Mouse (Mus musculus): ENCODE data around the gene Zc3h12d. TPM values are rescaled to one million over a fixed set of nuclear protein-coding genes. Genes with fewer than 3 reads are reported as not detected.

The Zc3h12d gene
- polyA plus RNA-seq (2015; fragmentation: Nextera tagmentation; extraction: Ambion mirVana), result 0.21 TPM in 2 replicates

DNA sequence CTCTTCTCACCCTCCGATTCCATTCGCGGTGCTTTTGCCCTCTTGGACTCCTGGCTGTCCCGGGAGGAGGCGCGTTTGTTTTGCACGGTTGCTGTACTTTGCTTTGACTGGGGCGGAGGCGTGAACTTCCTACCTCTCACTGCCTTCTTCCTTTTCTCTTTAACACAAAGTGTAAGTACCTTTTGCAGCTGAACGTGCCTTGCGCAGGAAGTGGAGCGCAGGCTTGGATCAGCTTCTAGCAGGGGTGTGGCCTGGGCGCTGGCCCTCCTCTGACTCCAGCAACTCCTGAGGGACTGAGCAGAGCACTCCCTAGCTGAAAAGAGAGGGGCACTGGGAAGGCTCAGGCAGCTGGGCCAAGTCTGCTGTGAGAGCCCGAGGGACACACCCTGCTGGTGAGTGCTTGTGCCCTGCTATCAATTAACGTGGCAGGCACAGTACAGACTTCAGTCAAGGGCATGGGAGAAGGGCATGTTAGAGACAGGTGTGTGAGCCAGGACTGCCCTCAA is at the start of gene Zc3h12d:
Gene Zc3h12d, plus strand, starts transcription at position 300 of the 506 bp plus-strand sequence.
- ATAC-seq (ENCODE audit: insufficient number of reproducible peaks, low FRiP score, low TSS enrichment, low read depth), result peak; percentile 84
- Histone ChIP-seq H3K4me2 (replicated peaks) (peak within 1 kb of the TSS; percentile 48), H3K27me3 (no peaks in the 10 kb centered on the region), H3K9ac (no peak within 1 kb of the TSS), H3K36me3 (0 out of 2 replicates have a peak, but pooled peaks cover 3% of the 10 kb centered on the region), H3K4me1 (peaks cover 9% of the 10 kb centered on the region), H3K4me3 (replicated peaks) (peak within 1 kb of the TSS; percentile 29), H3K9me3 (replicated peaks) (no peaks in the 10 kb centered on the region), H3K27ac (replicated peaks) (no peak within 1 kb of the TSS)
- 6% methylated on average over 15 of the region's 15 CpGs for WGBS

DNA sequence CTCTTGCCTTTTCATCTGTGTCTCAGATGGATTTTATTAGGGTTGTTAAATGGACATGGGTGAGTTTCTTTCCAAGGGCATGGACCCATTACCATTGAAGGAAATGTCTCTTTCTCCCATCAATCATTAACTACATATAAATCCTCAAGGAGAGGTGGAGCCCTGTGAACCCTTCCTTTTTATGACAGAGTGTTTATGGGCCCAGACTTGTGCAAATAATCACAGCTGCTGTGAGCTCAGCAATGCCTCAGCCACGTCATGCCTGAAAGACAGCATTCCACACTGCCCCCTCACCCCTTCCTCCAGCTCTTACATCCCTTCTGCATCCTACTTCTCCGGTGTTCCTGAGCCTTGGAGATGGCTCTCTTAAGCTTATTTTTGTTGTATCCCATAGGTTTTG is 45.0 kb upstream of the Zc3h12d start:
- Histone ChIP-seq H3K27me3 (no peaks in the 10 kb centered on the region), H3K4me2 (replicated peaks) (no peak overlapping the region), H3K9ac (no peak overlapping the region), H3K4me3 (replicated peaks) (no peak overlapping the region), H3K27ac (replicated peaks) (no peak overlapping the region), H3K36me3 (peaks cover 12% of the 10 kb centered on the region), H3K4me1 (peaks cover 4% of the 10 kb centered on the region), H3K9me3 (replicated peaks) (no peaks in the 10 kb centered on the region)
- no peak for ATAC-seq (ENCODE audit: insufficient number of reproducible peaks, low FRiP score, low TSS enrichment, low read depth)
- 42% methylated on average over 2 of the region's 2 CpGs for WGBS

GRCm38 (mm10) chr10:7792254-7792750 is 40.0 kb upstream of the Zc3h12d start:
- peaks cover 13% of the 10 kb centered on the region for H3K4me1 ChIP-seq
- H3K36me3 ChIP-seq, result peaks cover 24% of the 10 kb centered on the region
- H3K27ac ChIP-seq (replicated peaks), result peak overlapping the region; percentile 48; the same call in 1 of the 2 replicates
- H3K27me3 ChIP-seq, result no peaks in the 10 kb centered on the region
- peak overlapping the region; percentile 90 for H3K4me3 ChIP-seq (replicated peaks)
- peak overlapping the region; percentile 84 for H3K9ac ChIP-seq
- H3K9me3 ChIP-seq (replicated peaks), result no peaks in the 10 kb centered on the region
- WGBS, result under 1% methylated on average over 10 of the region's 10 CpGs
- H3K4me2 ChIP-seq (replicated peaks), result peak overlapping the region; percentile 72
- peak; percentile 22; the same call in 1 of the 2 replicates for ATAC-seq (ENCODE audit: insufficient number of reproducible peaks, low FRiP score, low TSS enrichment, low read depth)

- H3K27ac ChIP-seq (replicated peaks), result peak within 1 kb of the TSS; percentile 55; the same call in 1 of the 2 replicates
- WGBS, result under 1% methylated on average over 52 of the region's 52 CpGs
- H3K36me3 ChIP-seq, result peaks cover 29% of the 10 kb centered on the region
- peaks cover 13% of the 10 kb centered on the region for H3K4me1 ChIP-seq
- H3K27me3 ChIP-seq, result no peaks in the 10 kb centered on the region
- peak; percentile 92 for ATAC-seq (ENCODE audit: insufficient number of reproducible peaks, low FRiP score, low TSS enrichment, low read depth)
- H3K9ac ChIP-seq, result peak within 1 kb of the TSS; percentile 84
- H3K9me3 ChIP-seq (replicated peaks), result no peaks in the 10 kb centered on the region
- peak within 1 kb of the TSS; percentile 90 for H3K4me3 ChIP-seq (replicated peaks)
- peak within 1 kb of the TSS; percentile 72 for H3K4me2 ChIP-seq (replicated peaks)
These were observed 39.4 kb upstream of the Zc3h12d start, which contains the start of the genes Ginm1 and Ppil4 for GRCm38 (mm10) chr10:7792751-7793385. Gene Ginm1, minus strand, starts transcription at chr10:7792824. Gene Ppil4, plus strand, starts transcription at chr10:7792891.

- H3K27ac ChIP-seq (replicated peaks), result no peak overlapping the region
- no peaks in the 10 kb centered on the region for H3K9me3 ChIP-seq (replicated peaks)
- H3K9ac ChIP-seq, result no peak overlapping the region
- no peaks in the 10 kb centered on the region for H3K4me1 ChIP-seq
- H3K4me2 ChIP-seq (replicated peaks), result no peak overlapping the region
- H3K27me3 ChIP-seq, result no peaks in the 10 kb centered on the region
- no peak overlapping the region for H3K4me3 ChIP-seq (replicated peaks)
- 84% methylated on average over 3 of the region's 3 CpGs for WGBS
- ATAC-seq (ENCODE audit: insufficient number of reproducible peaks, low FRiP score, low TSS enrichment, low read depth), result no peak
- H3K36me3 ChIP-seq, result peaks cover 73% of the 10 kb centered on the region
These were observed 31.0 kb upstream of the Zc3h12d start for GRCm38 (mm10) chr10:7801258-7801657.

DNA sequence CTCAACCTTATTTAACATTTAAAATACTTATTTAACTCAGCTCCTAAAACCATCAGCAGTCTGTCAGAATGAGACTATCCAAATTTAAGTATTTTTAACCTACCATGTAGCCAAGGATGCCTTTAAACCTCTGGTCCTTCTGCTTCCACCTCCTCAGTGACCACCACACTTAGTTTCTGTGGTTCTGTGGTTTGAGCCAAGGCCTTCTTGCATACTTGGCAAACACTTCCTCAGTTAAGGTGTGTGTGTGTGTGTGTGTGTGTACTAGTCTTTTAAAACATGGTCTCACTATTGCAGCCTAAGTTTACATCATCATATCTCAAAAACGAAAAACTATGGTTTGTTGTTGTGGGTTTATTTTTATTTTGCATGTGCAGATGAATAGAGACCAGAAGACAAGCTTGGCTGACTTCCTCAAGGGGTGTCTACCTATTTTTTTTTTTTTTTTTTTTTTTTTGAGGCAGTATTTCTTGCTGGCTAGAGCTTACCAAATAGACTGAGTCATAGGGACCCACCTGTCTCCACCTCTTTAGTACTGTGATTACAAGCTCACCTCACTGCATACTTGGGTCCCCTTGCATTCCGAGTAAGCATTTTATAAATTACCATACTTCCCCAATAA is 29.6 kb upstream of the Zc3h12d start:
- no peaks in the 10 kb centered on the region for H3K9me3 ChIP-seq (replicated peaks)
- no peaks in the 10 kb centered on the region for H3K27me3 ChIP-seq
- no peak overlapping the region for H3K4me3 ChIP-seq (replicated peaks)
- H3K9ac ChIP-seq, result no peak overlapping the region
- WGBS, result 83% methylated on average over 2 of the region's 2 CpGs
- ATAC-seq (ENCODE audit: insufficient number of reproducible peaks, low FRiP score, low TSS enrichment, low read depth), result no peak
- no peak overlapping the region for H3K4me2 ChIP-seq (replicated peaks)
- H3K27ac ChIP-seq (replicated peaks), result no peak overlapping the region
- H3K36me3 ChIP-seq, result peaks cover 64% of the 10 kb centered on the region
- H3K4me1 ChIP-seq, result no peaks in the 10 kb centered on the region

DNA sequence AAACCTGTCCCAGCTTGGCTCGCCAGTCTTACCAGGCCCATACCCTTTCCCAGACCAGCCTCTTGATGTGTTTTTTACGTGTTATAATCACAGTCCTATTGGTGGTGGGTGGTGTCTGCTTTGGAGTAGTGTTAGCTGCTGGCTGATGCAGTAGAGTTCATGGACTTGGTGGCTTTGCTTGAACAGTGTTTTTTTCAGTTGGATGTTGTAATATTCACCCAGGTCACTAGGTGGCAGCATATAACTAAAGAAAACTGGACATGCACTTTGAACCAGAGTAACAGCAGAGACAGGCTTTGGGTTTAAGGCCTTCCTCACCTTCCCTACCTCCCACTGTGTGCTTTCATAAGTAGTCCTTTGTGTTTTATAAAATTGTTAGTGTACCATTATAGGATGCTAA is 22.3 kb upstream of the Zc3h12d start:
- no peaks in the 10 kb centered on the region for H3K27me3 ChIP-seq
- no peak overlapping the region for H3K4me3 ChIP-seq (replicated peaks)
- H3K9me3 ChIP-seq (replicated peaks), result no peaks in the 10 kb centered on the region
- no peak for ATAC-seq (ENCODE audit: insufficient number of reproducible peaks, low FRiP score, low TSS enrichment, low read depth)
- no peak overlapping the region for H3K9ac ChIP-seq
- H3K4me2 ChIP-seq (replicated peaks), result no peak overlapping the region
- WGBS, result 47% methylated on average over 2 of the region's 2 CpGs
- peaks cover 58% of the 10 kb centered on the region for H3K36me3 ChIP-seq
- H3K27ac ChIP-seq (replicated peaks), result no peak overlapping the region
- H3K4me1 ChIP-seq, result no peaks in the 10 kb centered on the region

GRCm38 (mm10) chr10:7816476-7816875 is 15.8 kb upstream of the Zc3h12d start:
- Histone ChIP-seq H3K4me3 (replicated peaks) (no peak overlapping the region), H3K36me3 (peaks cover 44% of the 10 kb centered on the region), H3K9me3 (replicated peaks) (no peaks in the 10 kb centered on the region), H3K4me2 (replicated peaks) (no peak overlapping the region), H3K27me3 (no peaks in the 10 kb centered on the region), H3K4me1 (no peaks in the 10 kb centered on the region), H3K9ac (no peak overlapping the region), H3K27ac (replicated peaks) (no peak overlapping the region)
- WGBS, result 72% methylated on average over 2 of the region's 2 CpGs
- no peak for ATAC-seq (ENCODE audit: insufficient number of reproducible peaks, low FRiP score, low TSS enrichment, low read depth)

DNA sequence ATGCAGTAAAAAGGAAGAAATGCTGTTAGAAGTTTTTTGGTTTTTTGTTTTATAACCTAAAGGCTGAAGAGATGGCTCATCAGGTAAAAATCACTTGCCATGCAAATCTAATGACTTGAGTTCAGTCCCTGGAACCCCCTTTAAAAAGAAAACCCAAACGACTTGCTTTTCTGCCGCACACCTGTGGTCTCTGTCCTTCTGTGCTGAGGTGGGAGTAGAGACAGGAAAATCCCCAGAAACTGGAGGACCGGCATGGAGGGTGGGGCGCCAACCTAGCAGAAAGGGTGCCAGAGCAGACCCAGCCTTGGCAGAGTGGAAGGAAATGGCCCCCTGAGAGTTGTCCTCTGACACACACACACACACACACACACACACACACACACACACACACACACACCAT is 13.6 kb upstream of the Zc3h12d start:
- Histone ChIP-seq H3K4me2 (replicated peaks) (no peak overlapping the region), H3K9me3 (replicated peaks) (no peaks in the 10 kb centered on the region), H3K4me3 (replicated peaks) (no peak overlapping the region), H3K9ac (no peak overlapping the region), H3K27ac (replicated peaks) (no peak overlapping the region), H3K36me3 (peaks cover 48% of the 10 kb centered on the region), H3K4me1 (no peaks in the 10 kb centered on the region), H3K27me3 (no peaks in the 10 kb centered on the region)
- WGBS, result 88% methylated on average over 4 of the region's 4 CpGs
- no peak for ATAC-seq (ENCODE audit: insufficient number of reproducible peaks, low FRiP score, low TSS enrichment, low read depth)

DNA sequence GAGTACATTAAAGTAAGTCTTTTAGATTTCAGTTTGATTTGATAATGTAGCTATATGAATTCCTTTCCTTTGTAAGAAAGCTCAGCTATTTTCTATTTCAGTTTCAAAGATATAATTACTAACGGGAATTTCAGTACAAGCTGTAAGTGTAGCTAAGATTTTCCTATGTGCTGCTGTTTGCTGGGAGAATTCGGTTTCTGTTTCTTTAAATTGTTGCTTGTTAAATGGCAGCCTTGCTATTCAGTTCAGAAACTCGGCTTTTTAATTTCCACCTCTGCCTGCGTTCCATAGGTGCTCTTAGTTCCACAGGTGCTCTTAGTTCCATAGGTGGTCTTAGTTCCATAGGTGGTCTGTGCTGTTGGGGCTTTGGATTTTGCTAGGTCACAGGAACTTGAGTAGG is 13.1 kb upstream of the Zc3h12d start:
- no peak for ATAC-seq (ENCODE audit: insufficient number of reproducible peaks, low FRiP score, low TSS enrichment, low read depth)
- H3K9me3 ChIP-seq (replicated peaks), result no peaks in the 10 kb centered on the region
- 81% methylated on average over 4 of the region's 4 CpGs for WGBS
- H3K27me3 ChIP-seq, result no peaks in the 10 kb centered on the region
- no peaks in the 10 kb centered on the region for H3K4me1 ChIP-seq
- no peak overlapping the region for H3K9ac ChIP-seq
- H3K4me3 ChIP-seq (replicated peaks), result no peak overlapping the region
- no peak overlapping the region for H3K4me2 ChIP-seq (replicated peaks)
- H3K36me3 ChIP-seq, result peaks cover 50% of the 10 kb centered on the region
- H3K27ac ChIP-seq (replicated peaks), result no peak overlapping the region

GRCm38 (mm10) chr10:7819603-7820002 is 12.7 kb upstream of the Zc3h12d start:
- no peak overlapping the region for H3K4me2 ChIP-seq (replicated peaks)
- no peaks in the 10 kb centered on the region for H3K27me3 ChIP-seq
- no peak overlapping the region for H3K4me3 ChIP-seq (replicated peaks)
- no peaks in the 10 kb centered on the region for H3K9me3 ChIP-seq (replicated peaks)
- no peak overlapping the region for H3K9ac ChIP-seq
- no peak overlapping the region for H3K27ac ChIP-seq (replicated peaks)
- ATAC-seq (ENCODE audit: insufficient number of reproducible peaks, low FRiP score, low TSS enrichment, low read depth), result no peak
- 95% methylated on average over 4 of the region's 4 CpGs for WGBS
- no peaks in the 10 kb centered on the region for H3K4me1 ChIP-seq
- H3K36me3 ChIP-seq, result peaks cover 46% of the 10 kb centered on the region

Measured in embryonic facial prominence, embryonic 15.5 days (tissue).